Mouse (Mus musculus) thymus, postnatal 0 days (tissue): ENCODE data around the gene Lrrc56. TPM values are rescaled to one million over a fixed set of nuclear protein-coding genes. Genes with fewer than 3 reads are reported as not detected.

Experiments used
- DNase-seq: peaks from one replicate; pipeline ENCODE4 v3.0.0-alpha.2; 2015; ENCODE audit warnings: low spot score
- polyA plus RNA-seq: library from polyadenylated mRNA; unstranded; fragments of >200 nt; fragmentation: Nextera tagmentation; extraction: Ambion mirVana; gene quantifications from 2 replicates; pipeline ENCODE4 v1.2.1, GENCODE M21; 2015

The Lrrc56 gene
- polyA plus RNA-seq, 1 experiment from 2014 or later = 2.5 TPM

GRCm38 (mm10) chr7:141191796-141192685, 1.9 kb upstream of the Lrrc56 start:
- no peak for DNase-seq

DNA sequence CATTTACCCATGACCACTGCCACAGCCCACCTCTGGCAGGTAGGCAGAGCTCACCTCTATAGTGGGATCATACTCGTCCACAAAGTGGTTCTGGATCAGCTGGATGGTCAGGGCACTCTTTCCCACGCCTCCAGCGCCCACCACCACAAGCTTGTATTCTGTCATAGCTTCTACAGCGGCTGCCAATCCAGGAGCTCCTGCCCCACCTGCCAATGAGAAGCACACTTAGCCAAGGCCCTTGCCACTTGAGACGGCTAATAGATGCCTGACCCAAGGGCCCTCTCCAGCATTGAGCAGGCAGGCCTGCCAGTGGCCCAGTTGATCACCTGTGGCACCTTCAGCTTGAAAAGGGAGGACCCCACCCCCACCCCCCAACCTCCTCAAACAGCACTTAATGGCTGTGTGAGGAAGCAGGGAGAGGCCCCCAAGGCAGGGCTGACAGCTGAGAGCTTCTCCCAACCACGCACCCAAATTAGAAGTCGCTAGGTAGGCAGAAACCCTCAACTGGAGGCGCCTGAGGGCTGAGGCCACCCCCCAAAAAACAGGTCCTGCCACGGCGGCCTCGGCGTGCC, 1.1 kb upstream of the Lrrc56 start:
- peak; percentile 45 for DNase-seq

DNA sequence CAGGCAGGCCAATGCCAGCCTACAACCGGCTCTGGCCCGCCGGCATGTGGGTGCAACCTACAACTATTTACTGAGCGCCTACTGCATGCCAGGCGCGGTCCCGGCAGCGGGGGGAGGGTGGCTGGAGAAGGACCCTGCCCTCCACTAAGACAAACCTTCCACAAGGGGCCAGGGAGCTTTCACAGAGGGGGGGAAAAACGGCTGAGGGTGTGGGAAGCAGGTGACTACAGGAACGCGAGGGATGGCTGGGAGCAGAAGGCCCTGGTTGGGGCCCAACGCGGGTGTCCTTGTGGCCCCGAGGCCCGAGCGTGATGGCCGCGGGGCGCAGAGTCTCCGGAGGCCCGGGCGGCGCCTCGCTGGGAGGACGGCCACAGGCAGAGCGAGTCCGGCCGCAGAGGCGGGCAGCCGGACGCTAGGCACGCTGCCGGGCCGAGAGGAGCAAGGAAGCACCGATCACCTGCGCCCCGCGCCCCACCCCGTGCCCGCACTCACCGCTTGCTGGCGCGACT, 555 bp upstream of the Lrrc56 start:
- DNase-seq = no peak

DNA sequence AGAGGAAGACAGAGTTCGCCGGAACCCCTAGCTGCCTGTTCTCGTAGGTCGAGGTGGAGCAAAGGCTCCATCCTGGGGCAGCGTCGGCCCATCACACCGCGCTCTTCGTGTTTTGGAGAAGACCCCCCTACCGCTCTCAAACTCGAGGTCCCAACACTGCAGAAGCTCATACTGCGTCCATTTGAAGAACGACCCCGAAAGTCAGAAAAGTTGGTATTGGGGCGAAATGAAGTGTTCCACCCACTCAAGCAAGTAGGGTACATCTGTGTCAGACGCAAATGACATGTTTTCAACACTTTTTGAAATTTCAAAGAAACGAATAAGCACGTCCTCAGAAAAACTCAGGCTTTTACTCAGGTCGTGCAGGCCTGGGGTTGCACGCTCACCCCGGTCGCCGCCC, 452 bp downstream of the Lrrc56 start:
- no peak for DNase-seq

- peak; percentile 92 for DNase-seq
Measured at GRCm38 (mm10) chr7:141194830-141195229, 873 bp downstream of the Lrrc56 start.

DNA sequence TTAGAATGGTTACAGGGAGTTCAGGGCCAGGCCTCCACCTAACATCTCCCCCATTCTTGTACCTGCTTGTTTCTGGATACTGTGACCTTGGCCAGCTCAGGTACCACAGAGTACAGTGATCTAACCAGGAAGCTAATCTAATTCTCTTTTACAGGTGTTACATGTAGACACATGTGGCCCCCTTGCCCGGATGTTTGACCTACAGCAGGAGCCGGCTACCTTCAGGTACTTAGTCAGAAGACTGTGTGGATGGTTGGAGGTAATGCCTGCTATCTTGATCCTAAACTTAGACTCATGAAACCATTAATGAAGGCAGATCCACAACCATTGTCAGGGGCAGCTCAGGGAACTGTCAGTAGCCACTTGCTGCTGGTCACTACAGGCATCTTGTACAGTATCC, 1.8 kb downstream of the Lrrc56 start:
- DNase-seq = no peak

GRCm38 (mm10) chr7:141196619-141197282, 2.8 kb downstream of the Lrrc56 start:
- no peak for DNase-seq

GRCm38 (mm10) chr7:141198121-141198520, 4.2 kb downstream of the Lrrc56 start:
- no peak for DNase-seq

DNA sequence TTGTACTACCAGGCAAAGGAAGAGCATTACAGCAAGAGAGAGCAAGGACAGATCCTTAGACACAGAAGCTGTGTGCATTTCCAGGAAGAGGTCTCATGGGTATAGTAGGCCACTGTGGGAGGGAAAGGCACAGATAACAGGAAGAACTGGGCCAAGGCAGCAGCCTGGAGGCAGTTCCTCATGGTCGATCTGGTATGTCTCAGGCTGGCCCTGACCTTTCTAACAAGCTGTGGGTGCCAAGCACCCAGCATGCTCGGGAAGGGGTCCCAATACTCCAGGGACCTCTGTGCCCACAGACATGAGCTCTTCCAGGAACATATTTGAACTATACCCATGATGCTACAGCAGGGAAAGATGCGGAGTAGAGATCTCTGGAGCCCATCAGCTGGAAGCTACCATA, 10.6 kb downstream of the Lrrc56 start:
- DNase-seq = no peak

- no peak for DNase-seq
Measured at GRCm38 (mm10) chr7:141205504-141205903, 11.5 kb downstream of the Lrrc56 start.

GRCm38 (mm10) chr7:141206182-141206937, 12.4 kb downstream of the Lrrc56 start:
- DNase-seq = no peak

GRCm38 (mm10) chr7:141209526-141209925, 15.6 kb downstream of the Lrrc56 start:
- DNase-seq = no peak

DNA sequence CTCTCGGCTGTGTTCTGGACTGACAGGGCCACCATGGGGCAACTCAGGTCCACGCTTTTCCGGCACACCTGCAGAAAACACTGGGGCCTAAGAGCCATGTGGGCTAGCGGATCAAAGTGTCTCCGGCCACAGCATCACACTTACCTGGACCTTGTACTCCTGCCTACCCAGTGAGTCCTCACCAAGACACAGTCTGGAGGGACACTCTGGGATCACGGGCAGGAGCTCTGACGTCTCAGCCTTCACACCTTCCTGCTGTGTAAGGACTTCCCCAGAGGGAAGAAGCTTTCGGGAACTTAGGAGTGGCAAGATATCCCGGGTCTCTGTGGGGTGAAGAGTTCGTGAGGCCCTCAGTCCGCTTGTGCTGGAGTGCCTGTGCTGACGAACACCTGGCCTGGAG, 16.2 kb downstream of the Lrrc56 start:
- DNase-seq = no peak

GRCm38 (mm10) chr7:141210606-141211131, 16.7 kb downstream of the Lrrc56 start:
- no peak for DNase-seq

GRCm38 (mm10) chr7:141213133-141213532, 19.2 kb downstream of the Lrrc56 start:
- no peak for DNase-seq

- DNase-seq = no peak
Measured at GRCm38 (mm10) chr7:141213605-141214235, 19.8 kb downstream of the Lrrc56 start, which contains the start of gene Lmntd2. Gene Lmntd2, minus strand, starts transcription at chr7:141214080.

DNA sequence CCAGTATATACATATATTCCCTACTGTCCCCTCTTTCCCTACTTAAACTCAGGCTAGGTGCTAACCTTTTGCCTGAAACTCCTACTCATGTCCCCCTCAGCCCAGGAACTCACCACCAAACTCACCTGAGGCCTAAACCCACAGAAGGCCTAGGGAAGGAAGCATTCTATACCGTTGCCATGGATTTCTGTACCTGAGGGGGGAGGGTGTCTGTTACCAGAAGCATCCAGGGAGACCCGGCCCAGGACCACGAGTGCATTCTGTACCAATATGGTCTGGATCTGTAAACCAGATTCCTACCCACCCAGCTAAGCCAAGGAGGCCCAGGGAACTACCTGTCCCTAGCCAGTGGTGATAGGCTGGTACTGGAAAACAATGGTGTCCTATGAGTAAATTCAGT, 20.4 kb downstream of the Lrrc56 start:
- DNase-seq = no peak

GRCm38 (mm10) chr7:141215101-141215879, 21.3 kb downstream of the Lrrc56 start, which contains the start of gene Rassf7:
Gene Rassf7, plus strand, starts transcription at chr7:141215860.
- peak; percentile 96 for DNase-seq

DNA sequence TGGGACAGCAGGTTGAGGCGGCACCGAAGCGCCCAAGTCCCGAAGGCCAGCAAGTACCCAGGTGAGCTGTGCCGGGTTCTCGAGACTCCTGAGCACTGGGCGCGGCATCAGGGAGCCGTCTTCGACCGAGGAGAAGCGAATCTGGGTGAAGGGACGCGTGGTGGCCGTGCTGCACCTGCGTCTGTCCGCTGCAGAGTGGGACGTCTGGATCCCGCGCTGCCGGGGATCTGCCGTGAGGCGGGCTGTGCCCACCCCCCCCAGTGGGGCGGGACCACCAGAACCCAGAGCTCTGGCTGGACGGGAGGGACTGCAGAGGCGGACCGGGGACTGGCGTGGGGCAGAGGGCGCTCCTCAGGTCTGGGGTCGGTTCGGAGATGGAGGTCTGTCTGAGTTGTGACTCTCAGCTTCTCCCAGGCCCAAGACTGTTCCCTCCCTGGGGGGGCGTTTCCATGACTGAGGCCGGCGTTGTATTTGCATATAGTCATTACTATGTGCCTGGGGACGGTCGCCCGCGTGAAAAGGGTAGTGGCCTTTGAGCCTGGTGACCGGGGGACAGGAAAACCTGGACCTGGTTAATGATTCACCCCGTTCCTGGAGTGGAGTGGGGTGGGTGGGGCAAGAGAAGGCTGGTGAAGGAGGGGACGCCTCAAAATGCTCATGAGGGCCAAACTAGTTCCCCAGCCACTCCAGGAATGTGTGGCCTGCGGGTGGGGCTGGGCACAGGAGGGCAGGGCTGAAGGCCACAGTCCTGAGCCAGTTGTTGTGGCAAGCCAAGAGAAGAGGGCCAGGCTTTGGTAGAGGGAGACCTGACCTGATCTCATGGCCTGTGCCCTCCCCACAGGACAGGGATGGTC, 22.1 kb downstream of the Lrrc56 start:
- DNase-seq = no peak
